In genomic region chr3:88913511-88914383, GRCm38 (mm10) we compare ENCODE assay signal across 8 mouse cellular contexts. TPM values are rescaled to one million over a fixed set of nuclear protein-coding genes. Genes with fewer than 3 reads are reported as not detected.
DNase-seq lines count a peak whose midpoint lies in the region; ATAC-seq and TF ChIP-seq lines count a peak whose summit lies in the region.

TSS of gene Msto1 (minus strand) at chr3:88913999.

- no peaks in the 10 kb centered on the region for H3K9me3 ChIP-seq in CH12.LX (replicated peaks; ENCODE audit: low read length)
- H3K9me3 ChIP-seq in forebrain, embryonic 12.5 days, result no peaks in the 10 kb centered on the region
- H3K9me3 ChIP-seq in heart, postnatal 0 days (replicated peaks; ENCODE audit: control insufficient read depth, low read length), result no peaks in the 10 kb centered on the region
- no peaks in the 10 kb centered on the region for H3K9me3 ChIP-seq in liver, embryonic 16.5 days (replicated peaks; ENCODE audit: control insufficient read depth, low read length)
- no peaks in the 10 kb centered on the region for H3K9me3 ChIP-seq in neural tube, embryonic 13.5 days

- H3K79me2 ChIP-seq in CH12.LX (replicated peaks; ENCODE audit: control insufficient read depth, extremely low read depth, insufficient read depth, poor library complexity, severe bottlenecking), result peaks cover 13% of the 10 kb centered on the region; the same call in 1 of the 2 replicates

- 0 out of 2 replicates have a peak, but pooled peaks have one; percentile 20 for TF ChIP-seq EP300 in CH12.LX (IDR thresholded peaks at IDR 0.05; ENCODE audit: low read length)
- no peak for TF ChIP-seq EP300 in heart, postnatal 0 days (IDR thresholded peaks at IDR 0.05; ENCODE audit: low read depth)

- TF ChIP-seq RAD21 in CH12.LX (IDR thresholded peaks at IDR 0.05; ENCODE audit: low read depth, low read length), result no peak

- dilution Hi-C loops in CH12.LX (cut with MboI; ENCODE audit: extremely low pct_ligation_motif_present, extremely low pct_unique_long_range_greater_than_20kb, low sequenced_read_pairs), result no loop called here

- under 1% methylated on average over 62 of the region's 62 CpGs for WGBS in forebrain, embryonic 12.5 days
- WGBS in heart, postnatal 0 days, result under 1% methylated on average over 52 of the region's 62 CpGs
- WGBS in liver, embryonic 16.5 days (ENCODE audit: insufficient replicate concordance), result under 1% methylated on average over 62 of the region's 62 CpGs
- under 1% methylated on average over 62 of the region's 62 CpGs for WGBS in neural tube, embryonic 13.5 days

- peak; percentile 95 for DNase-seq in CH12.LX (ENCODE audit: extremely low read depth)
- DNase-seq in c-Kit-positive CD71-positive TER-119-negative erythroid progenitor cells, embryonic 14.5 days (ENCODE audit: low read depth), result peak; percentile 89
- DNase-seq in heart, postnatal 0 days (ENCODE audit: low spot score), result peak; percentile 93
- DNase-seq in kidney, postnatal 4 days, result peak; percentile 93 to 96

- H3K9ac ChIP-seq in CH12.LX (ENCODE audit: insufficient read depth, low read depth), result peak within 1 kb of the TSS; percentile 77
- H3K9ac ChIP-seq in forebrain, embryonic 12.5 days, result peak within 1 kb of the TSS; percentile 76
- peak within 1 kb of the TSS; percentile 63 for H3K9ac ChIP-seq in heart, postnatal 0 days (replicated peaks; ENCODE audit: low read depth, low read length)
- H3K9ac ChIP-seq in liver, embryonic 16.5 days (ENCODE audit: low read depth, low read length), result peak within 1 kb of the TSS; percentile 74
- H3K9ac ChIP-seq in neural tube, embryonic 13.5 days, result peak within 1 kb of the TSS; percentile 87

- peak within 1 kb of the TSS; percentile 93 for H3K4me2 ChIP-seq in CH12.LX (ENCODE audit: insufficient read depth, low read depth, poor library complexity, severe bottlenecking)
- H3K4me2 ChIP-seq in forebrain, embryonic 12.5 days, result peak within 1 kb of the TSS; percentile 75
- H3K4me2 ChIP-seq in heart, postnatal 0 days (ENCODE audit: low read depth, low read length), result peak within 1 kb of the TSS; percentile 68
- H3K4me2 ChIP-seq in liver, embryonic 16.5 days (ENCODE audit: low read depth, low read length), result peak within 1 kb of the TSS; percentile 72
- H3K4me2 ChIP-seq in neural tube, embryonic 13.5 days, result peak within 1 kb of the TSS; percentile 75

- H3K4me3 ChIP-seq in CH12.LX (replicated peaks in 1 of 3; ENCODE audit: low read depth in 2 of 3, low read length in 2 of 3, poor library complexity in 1 of 3), result peak within 1 kb of the TSS; percentile 80 to 93 (median 86)
- peak within 1 kb of the TSS; percentile 77 for H3K4me3 ChIP-seq in forebrain, embryonic 12.5 days (replicated peaks)
- peak within 1 kb of the TSS; percentile 63 for H3K4me3 ChIP-seq in heart, postnatal 0 days (ENCODE audit: low read depth, low read length)
- peak within 1 kb of the TSS; percentile 79 for H3K4me3 ChIP-seq in liver, embryonic 16.5 days (ENCODE audit: low read depth, low read length)
- peak within 1 kb of the TSS; percentile 77 for H3K4me3 ChIP-seq in neural tube, embryonic 13.5 days
- peak within 1 kb of the TSS; percentile 91 for H3K4me3 ChIP-seq in testis, adult 2 months (ENCODE audit: control insufficient read depth, low read depth, low read length)

- peak; percentile 99 for TF ChIP-seq POLR2A in CH12.LX (IDR thresholded peaks at IDR 0.05; ENCODE audit: low read depth, low read length)
- peak; percentile 97 for TF ChIP-seq POLR2A in testis, adult 2 months (IDR thresholded peaks at IDR 0.05; ENCODE audit: control insufficient read depth, low read depth, low read length)

- peak; percentile 98 for ATAC-seq in forebrain, embryonic 12.5 days (ENCODE audit: low FRiP score)
- peak; percentile 96 for ATAC-seq in heart, postnatal 0 days (ENCODE audit: insufficient read depth, low read depth)
- peak; percentile 99 for ATAC-seq in liver, embryonic 16.5 days (ENCODE audit: low read depth)
- peak; percentile 99 for ATAC-seq in neural tube, embryonic 13.5 days (ENCODE audit: low read depth)

- H3K27me3 ChIP-seq in CH12.LX (replicated peaks), result no peaks in the 10 kb centered on the region
- H3K27me3 ChIP-seq in forebrain, embryonic 12.5 days, result no peaks in the 10 kb centered on the region
- no peaks in the 10 kb centered on the region for H3K27me3 ChIP-seq in heart, postnatal 0 days (ENCODE audit: control insufficient read depth, insufficient read depth, low read length)
- no peaks in the 10 kb centered on the region for H3K27me3 ChIP-seq in liver, embryonic 16.5 days (ENCODE audit: control insufficient read depth, insufficient read depth, low read depth, low read length)
- no peaks in the 10 kb centered on the region for H3K27me3 ChIP-seq in neural tube, embryonic 13.5 days
- H3K27me3 ChIP-seq in testis, adult 2 months (ENCODE audit: control insufficient read depth, insufficient read depth, low read length), result no peaks in the 10 kb centered on the region

- peaks cover 5 to 16% of the 10 kb centered on the region in 2 experiments; a peak in 3 of 4 replicates for H3K4me1 ChIP-seq in CH12.LX (ENCODE audit: control insufficient read depth in 1 of 2, insufficient read depth in 2 of 2)
- peaks cover 17% of the 10 kb centered on the region for H3K4me1 ChIP-seq in forebrain, embryonic 12.5 days
- H3K4me1 ChIP-seq in heart, postnatal 0 days (ENCODE audit: control insufficient read depth, insufficient read depth), result 0 out of 2 replicates have a peak, but pooled peaks cover 3% of the 10 kb centered on the region
- peaks cover 14% of the 10 kb centered on the region for H3K4me1 ChIP-seq in liver, embryonic 16.5 days (ENCODE audit: control insufficient read depth, low read depth, low read length)
- peaks cover 17% of the 10 kb centered on the region for H3K4me1 ChIP-seq in neural tube, embryonic 13.5 days (replicated peaks)
- H3K4me1 ChIP-seq in testis, adult 2 months (ENCODE audit: control insufficient read depth, insufficient read depth, low read length), result peaks cover 3% of the 10 kb centered on the region

- H3K36me3 ChIP-seq in CH12.LX (replicated peaks in 1 of 2; ENCODE audit: control insufficient read depth in 1 of 2, insufficient read depth in 1 of 2, low read length in 1 of 2), result peaks cover 35 to 56% of the 10 kb centered on the region in 2 experiments
- peaks cover 35% of the 10 kb centered on the region for H3K36me3 ChIP-seq in forebrain, embryonic 12.5 days (replicated peaks)
- H3K36me3 ChIP-seq in heart, postnatal 0 days (replicated peaks; ENCODE audit: control insufficient read depth, insufficient read depth, low read length), result peaks cover 37% of the 10 kb centered on the region
- peaks cover 12% of the 10 kb centered on the region for H3K36me3 ChIP-seq in liver, embryonic 16.5 days (ENCODE audit: control insufficient read depth, insufficient read depth)
- H3K36me3 ChIP-seq in neural tube, embryonic 13.5 days, result peaks cover 35% of the 10 kb centered on the region
- peaks cover 9% of the 10 kb centered on the region for H3K36me3 ChIP-seq in testis, adult 2 months (ENCODE audit: control insufficient read depth, insufficient read depth, low read length)

- in situ Hi-C loops in CH12.LX (cut with MboI; ENCODE audit: low pct_ligation_motif_present, low pct_unique_long_range_greater_than_20kb, low sequenced_read_pairs), result no loop called here

- H3K27ac ChIP-seq in CH12.LX (ENCODE audit: insufficient read depth, low read depth), result peak within 1 kb of the TSS; percentile 22; the same call in 1 of the 2 replicates
- peak within 1 kb of the TSS; percentile 85 for H3K27ac ChIP-seq in forebrain, embryonic 12.5 days
- H3K27ac ChIP-seq in heart, postnatal 0 days (ENCODE audit: low read depth), result peak within 1 kb of the TSS; percentile 85
- peak within 1 kb of the TSS; percentile 75 for H3K27ac ChIP-seq in liver, embryonic 16.5 days (ENCODE audit: low read length)
- peak within 1 kb of the TSS; percentile 90 for H3K27ac ChIP-seq in neural tube, embryonic 13.5 days (replicated peaks)
- H3K27ac ChIP-seq in testis, adult 2 months (ENCODE audit: control insufficient read depth, insufficient read depth, low read depth, low read length), result peak within 1 kb of the TSS; percentile 95

- TF ChIP-seq CTCF in CH12.LX (conservative IDR thresholded peaks at IDR 0.05 in 1 of 2, IDR thresholded peaks at IDR 0.05 in 1 of 2; ENCODE audit: low read depth in 2 of 2, low read length in 2 of 2), result no peak
- no peak for TF ChIP-seq CTCF in heart, postnatal 0 days (IDR thresholded peaks at IDR 0.05; ENCODE audit: low read depth)
- TF ChIP-seq CTCF in testis, adult 2 months (IDR thresholded peaks at IDR 0.05; ENCODE audit: control insufficient read depth, insufficient read depth, insufficient replicate concordance, low read depth, low read length), result no peak

TF ChIP-seq in CH12.LX, 34 proteins besides CTCF, POLR2A, EP300 and RAD21 (continues in another document):
- TF ChIP-seq JUN (IDR thresholded peaks at IDR 0.05; ENCODE audit: insufficient read depth, low read depth, low read length) (no peak), MXI1 (IDR thresholded peaks at IDR 0.05; ENCODE audit: low read depth, low read length) (peak; percentile 89), GABPA (IDR thresholded peaks at IDR 0.05; ENCODE audit: insufficient replicate concordance, low read depth, low read length) (no peak), UBTF (IDR thresholded peaks at IDR 0.05; ENCODE audit: low read depth, low read length) (no peak), MYC (IDR thresholded peaks at IDR 0.05; ENCODE audit: low read depth, low read length) (peak; percentile 84), RCOR1 (conservative IDR thresholded peaks at IDR 0.05; ENCODE audit: low read depth, low read length) (0 out of 2 replicates have a peak, but pooled peaks have one; percentile 23), MAFK (IDR thresholded peaks at IDR 0.05; ENCODE audit: insufficient replicate concordance, low read length) (no peak), USF2 (conservative IDR thresholded peaks at IDR 0.05; ENCODE audit: low read depth, low read length) (peak; percentile 62; the same call in 1 of the 2 replicates), KAT2A (IDR thresholded peaks at IDR 0.05; ENCODE audit: insufficient replicate concordance, low read length) (peak; percentile 58; the same call in 1 of the 2 replicates), POLR2AphosphoS2 (IDR thresholded peaks at IDR 0.05; ENCODE audit: low read depth, low read length) (peak; percentile 83; the same call in 1 of the 2 replicates), ZMIZ1 (IDR thresholded peaks at IDR 0.05; ENCODE audit: low read depth, low read length) (peak; percentile 98)

RNA-seq across cellular contexts. Expression of gene Msto1, which starts in this region (rescaled TPM):
- 59.7 and 71.2 TPM in 2 replicates for total RNA-seq in CH12.LX (2012; rRNA removed)
- 63.5 and 70.7 TPM in 2 replicates for total RNA-seq in CH12.LX (2014; rRNA removed)
- polyA plus RNA-seq in CH12.LX (2012; ENCODE audit: insufficient read length, low read depth), result 70.2 and 72.7 TPM in 2 replicates
- polyA plus RNA-seq in forebrain, embryonic 12.5 days (2016; fragmentation: Nextera tagmentation; extraction: Ambion mirVana), result 43.9 and 44.7 TPM in 2 replicates
- total RNA-seq in heart, postnatal 0 days (2014; rRNA removed; ENCODE audit: low replicate concordance), result 49.2 and 51.9 TPM in 2 replicates
- polyA plus RNA-seq in heart, postnatal 0 days (2015; fragmentation: Nextera tagmentation; extraction: Ambion mirVana), result 35.2 and 36.6 TPM in 2 replicates
- polyA plus RNA-seq in liver, embryonic 16.5 days (2015; fragmentation: Nextera tagmentation; extraction: Ambion mirVana), result 9.1 and 9.5 TPM in 2 replicates
- polyA plus RNA-seq in neural tube, embryonic 13.5 days (2015; fragmentation: Nextera tagmentation; extraction: Ambion mirVana), result 41.1 and 45.3 TPM in 2 replicates
- 224 and 232 TPM in 2 replicates for polyA plus RNA-seq in testis, adult 2 months (2012; rRNA removed)

Comparison
In these comparisons a context has a peak if more than half of its experiments do, and no peak if none do; other contexts are left out.
1. Peak in every context shown above with its lines: DNase-seq, ATAC-seq, H3K4me3 ChIP-seq and H3K27ac ChIP-seq.
2. H3K27ac ChIP-seq: peak in every context shown above with its lines; median percentile 95 in testis, adult 2 months; 90 in neural tube, embryonic 13.5 days; 85 in forebrain, embryonic 12.5 days; 85 in heart, postnatal 0 days; 75 in liver, embryonic 16.5 days; 22 in CH12.LX.